Mouse (Mus musculus) Muller cell, postnatal 12 days (primary cell): ENCODE measurements around the gene Snrpc.

Experiments used
- DNase-seq: peaks from one replicate; pipeline ENCODE4 v3.0.0-alpha.2; 2015; ENCODE audit errors: inconsistent ontology term

Gene Snrpc

GRCm38 (mm10) chr17:27819521-27819970 lies 18.4 kb upstream of the Snrpc start:
- peak; percentile 28 for DNase-seq

GRCm38 (mm10) chr17:27819971-27820567 lies 17.9 kb upstream of the Snrpc start:
- DNase-seq: peak; percentile 69

- peak; percentile 98 for DNase-seq
Measured at GRCm38 (mm10) chr17:27820568-27821406, 17.2 kb upstream of the Snrpc start, which contains the start of gene D17Wsu92e. TSS of gene D17Wsu92e (minus strand) at chr17:27820648.

GRCm38 (mm10) chr17:27821407-27822338 lies 16.3 kb upstream of the Snrpc start:
- no peak for DNase-seq

GRCm38 (mm10) chr17:27823142-27823905 lies 14.6 kb upstream of the Snrpc start:
- DNase-seq: no peak

- no peak for DNase-seq
Measured at GRCm38 (mm10) chr17:27824941-27825340, 13.0 kb upstream of the Snrpc start.

GRCm38 (mm10) chr17:27825539-27825938 lies 12.4 kb upstream of the Snrpc start:
- DNase-seq: no peak

GRCm38 (mm10) chr17:27825984-27826905 lies 11.7 kb upstream of the Snrpc start:
- peak; percentile 89 for DNase-seq

- DNase-seq: peak; percentile 55
Measured at GRCm38 (mm10) chr17:27826908-27827383, 11.0 kb upstream of the Snrpc start.

- no peak for DNase-seq
Measured at GRCm38 (mm10) chr17:27827511-27827910, 10.4 kb upstream of the Snrpc start.

- DNase-seq: no peak
Measured at GRCm38 (mm10) chr17:27830411-27830810, 7.5 kb upstream of the Snrpc start.

GRCm38 (mm10) chr17:27839469-27840252 lies 1.7 kb downstream of the Snrpc start:
- DNase-seq: peak; percentile 95

- DNase-seq: no peak
Measured at GRCm38 (mm10) chr17:27848351-27848750, 10.4 kb downstream of the Snrpc start.

- DNase-seq: no peak
Measured at GRCm38 (mm10) chr17:27851076-27851475, 13.1 kb downstream of the Snrpc start.

GRCm38 (mm10) chr17:27856265-27856797 lies 18.4 kb downstream of the Snrpc start, which contains the start of gene Uhrf1bp1:
TSS of gene Uhrf1bp1 (plus strand) at chr17:27856441.
- DNase-seq: peak; percentile 91

- DNase-seq: peak; percentile 66
Measured at GRCm38 (mm10) chr17:27856798-27857648, 19.1 kb downstream of the Snrpc start.

- no peak for DNase-seq
Measured at GRCm38 (mm10) chr17:27857649-27858475, 19.9 kb downstream of the Snrpc start.
